Mouse (Mus musculus) kidney, embryonic 14.5 days (tissue): Measurements from ENCODE around the gene Nrxn2. TPM values are rescaled to one million over a fixed set of nuclear protein-coding genes. Genes with fewer than 3 reads are reported as not detected.

Source experiments
- ATAC-seq: fragments of 200-750 bp; cut with Nextera tagmentation; 2 replicates; pipeline ENCODE4 v1.8.0; 2017; ENCODE audit warnings: moderate number of reproducible peaks, mild to moderate bottlenecking, moderate TSS enrichment, moderate library complexity; ENCODE audit not compliant: low FRiP score, low TSS enrichment
- H3K27ac ChIP-seq: fragments of 300-500 bp; sonication (generic); 2 replicates; pipeline ENCODE4 v1.5.1; 2014; ENCODE audit warnings: low read depth, mild to moderate bottlenecking, low read length, moderate library complexity, mixed read lengths
- H3K27me3 ChIP-seq: fragments of 300-500 bp; sonication (generic); 2 replicates; pipeline ENCODE4 v1.6.1; 2014; ENCODE audit warnings: mild to moderate bottlenecking, low read length; ENCODE audit not compliant: control insufficient read depth, insufficient read depth
- H3K36me3 ChIP-seq: fragments of 300-500 bp; sonication (generic); 2 replicates; pipeline ENCODE4 v1.6.1; 2014; ENCODE audit warnings: low read length, mixed read lengths; ENCODE audit not compliant: control insufficient read depth, insufficient read depth
- H3K4me1 ChIP-seq: fragments of 300-500 bp; sonication (generic); 2 replicates; pipeline ENCODE4 v1.6.1; 2014; ENCODE audit warnings: low read length, mixed read lengths; ENCODE audit not compliant: control insufficient read depth, insufficient read depth
- H3K4me2 ChIP-seq: fragments of 300-500 bp; sonication (generic); replicated peaks from 2 replicates; pipeline ENCODE4 v1.6.1; 2014; ENCODE audit warnings: low read depth, mild to moderate bottlenecking, low read length
- H3K4me3 ChIP-seq: fragments of 300-500 bp; sonication (generic); 2 replicates; pipeline ENCODE4 v1.5.1; 2014; ENCODE audit warnings: mild to moderate bottlenecking, low read length
- H3K9ac ChIP-seq: fragments of 300-500 bp; sonication (generic); 2 replicates; pipeline ENCODE4 v1.6.1; 2014; ENCODE audit warnings: low read depth, mild to moderate bottlenecking, low read length, moderate library complexity
- H3K9me3 ChIP-seq: fragments of 300-500 bp; sonication (generic); 2 replicates; pipeline ENCODE4 v1.6.1; 2016; ENCODE audit warnings: low read length; ENCODE audit not compliant: control insufficient read depth
- WGBS: fragments of 180-500 bp; shearing (Covaris S2); extraction: QIAGEN DNeasy Blood & Tissue Kit; methylation state at CpG from one replicate; pipeline ENCODE4 v1.1.7; 2014; 5-methylcytosine and 5-hydroxymethylcytosine counted together
- polyA plus RNA-seq: library from polyadenylated mRNA; unstranded; fragments of >200 nt; fragmentation: Nextera tagmentation; extraction: Ambion mirVana; gene quantifications from 2 replicates; pipeline ENCODE4 v1.2.1, GENCODE M21; 2014

The Nrxn2 gene
- polyA plus RNA-seq, 1 experiment from 2014 or later: 5.4 TPM

GRCm38 (mm10) chr19:6502543-6503319, 84.2 kb downstream of the Nrxn2 start:
- Histone ChIP-seq H3K9me3 (no peaks in the 10 kb centered on the region), H3K9ac (no peak overlapping the region), H3K4me1 (peaks cover 29% of the 10 kb centered on the region; the same call in 1 of the 2 replicates), H3K4me3 (peak overlapping the region; percentile 24), H3K4me2 (peak overlapping the region; percentile 62), H3K36me3 (no peaks in the 10 kb centered on the region), H3K27ac (no peak overlapping the region), H3K27me3 (peaks cover 47% of the 10 kb centered on the region)
- WGBS: 4% methylated on average over 20 of the region's 20 CpGs
- ATAC-seq: peak; percentile 10; the same call in 1 of the 2 replicates

- Histone ChIP-seq H3K27ac (no peak overlapping the region), H3K27me3 (peaks cover 33% of the 10 kb centered on the region), H3K9me3 (no peaks in the 10 kb centered on the region), H3K36me3 (no peaks in the 10 kb centered on the region), H3K4me1 (peaks cover 23% of the 10 kb centered on the region; the same call in 1 of the 2 replicates), H3K9ac (no peak overlapping the region), H3K4me2 (no peak overlapping the region), H3K4me3 (no peak overlapping the region)
- WGBS: 15% methylated on average over 15 of the region's 16 CpGs
- ATAC-seq: 0 out of 2 replicates have a peak, but pooled peaks have one; percentile 22
Observed at GRCm38 (mm10) chr19:6503926-6504655, 85.6 kb downstream of the Nrxn2 start.

GRCm38 (mm10) chr19:6504656-6505045, 86.1 kb downstream of the Nrxn2 start:
- peaks cover 28% of the 10 kb centered on the region for H3K27me3 ChIP-seq
- H3K36me3 ChIP-seq: no peaks in the 10 kb centered on the region
- H3K9me3 ChIP-seq: no peaks in the 10 kb centered on the region
- 82% methylated on average over 12 of the region's 12 CpGs for WGBS
- no peak overlapping the region for H3K4me2 ChIP-seq
- H3K4me1 ChIP-seq: peaks cover 23% of the 10 kb centered on the region; the same call in 1 of the 2 replicates
- H3K9ac ChIP-seq: no peak overlapping the region
- H3K4me3 ChIP-seq: no peak overlapping the region
- no peak overlapping the region for H3K27ac ChIP-seq
- no peak for ATAC-seq

- WGBS: 52% methylated on average over 10 of the region's 10 CpGs
- Histone ChIP-seq H3K4me3 (no peak overlapping the region), H3K9me3 (no peaks in the 10 kb centered on the region), H3K9ac (no peak overlapping the region), H3K27me3 (peaks cover 14% of the 10 kb centered on the region; the same call in 1 of the 2 replicates), H3K36me3 (no peaks in the 10 kb centered on the region), H3K4me2 (no peak overlapping the region), H3K4me1 (peaks cover 12% of the 10 kb centered on the region; the same call in 1 of the 2 replicates), H3K27ac (no peak overlapping the region)
- ATAC-seq: no peak
Observed at GRCm38 (mm10) chr19:6507393-6507792, 88.9 kb downstream of the Nrxn2 start.

GRCm38 (mm10) chr19:6509881-6510280, 91.3 kb downstream of the Nrxn2 start:
- no peaks in the 10 kb centered on the region for H3K9me3 ChIP-seq
- H3K36me3 ChIP-seq: no peaks in the 10 kb centered on the region
- ATAC-seq: no peak
- WGBS: 74% methylated on average over 10 of the region's 10 CpGs
- H3K4me1 ChIP-seq: peaks cover 10% of the 10 kb centered on the region
- no peak overlapping the region for H3K4me2 ChIP-seq
- H3K4me3 ChIP-seq: no peak overlapping the region
- peaks cover 8% of the 10 kb centered on the region; the same call in 1 of the 2 replicates for H3K27me3 ChIP-seq
- H3K27ac ChIP-seq: no peak overlapping the region
- no peak overlapping the region for H3K9ac ChIP-seq

GRCm38 (mm10) chr19:6510546-6510945, 92.0 kb downstream of the Nrxn2 start:
- Histone ChIP-seq H3K4me3 (no peak overlapping the region), H3K9ac (no peak overlapping the region), H3K9me3 (no peaks in the 10 kb centered on the region), H3K27ac (no peak overlapping the region), H3K36me3 (no peaks in the 10 kb centered on the region), H3K4me2 (no peak overlapping the region), H3K4me1 (peaks cover 10% of the 10 kb centered on the region), H3K27me3 (peaks cover 8% of the 10 kb centered on the region; the same call in 1 of the 2 replicates)
- 74% methylated on average over 2 of the region's 2 CpGs for WGBS
- no peak for ATAC-seq

GRCm38 (mm10) chr19:6513389-6514139, 95.0 kb downstream of the Nrxn2 start:
- H3K9me3 ChIP-seq: no peaks in the 10 kb centered on the region
- H3K4me1 ChIP-seq: peaks cover 8% of the 10 kb centered on the region
- no peak overlapping the region for H3K27ac ChIP-seq
- H3K9ac ChIP-seq: no peak overlapping the region
- no peak overlapping the region for H3K4me3 ChIP-seq
- no peak for ATAC-seq
- H3K4me2 ChIP-seq: no peak overlapping the region
- no peaks in the 10 kb centered on the region for H3K36me3 ChIP-seq
- peaks cover 4% of the 10 kb centered on the region; the same call in 1 of the 2 replicates for H3K27me3 ChIP-seq
- 9% methylated on average over 15 of the region's 15 CpGs for WGBS

GRCm38 (mm10) chr19:6514940-6515339, 96.4 kb downstream of the Nrxn2 start:
- Histone ChIP-seq H3K9me3 (no peaks in the 10 kb centered on the region), H3K4me3 (no peak overlapping the region), H3K36me3 (no peaks in the 10 kb centered on the region), H3K4me1 (peaks cover 8% of the 10 kb centered on the region), H3K9ac (no peak overlapping the region), H3K27ac (no peak overlapping the region), H3K27me3 (peaks cover 4% of the 10 kb centered on the region; the same call in 1 of the 2 replicates), H3K4me2 (no peak overlapping the region)
- 64% methylated on average over 6 of the region's 6 CpGs for WGBS
- ATAC-seq: no peak
